Mouse (Mus musculus) mesoderm, embryonic 11.5 days (tissue): ENCODE measurements around the gene Fer.
A peak's percentile ranks its signal among the peaks of the same experiment; 100 is the strongest.

Experiments
- DNase-seq: peaks from one replicate; pipeline ENCODE4 v3.0.0-alpha.2; 2012; ENCODE audit warnings: low read depth, low spot score

Fer gene

DNA sequence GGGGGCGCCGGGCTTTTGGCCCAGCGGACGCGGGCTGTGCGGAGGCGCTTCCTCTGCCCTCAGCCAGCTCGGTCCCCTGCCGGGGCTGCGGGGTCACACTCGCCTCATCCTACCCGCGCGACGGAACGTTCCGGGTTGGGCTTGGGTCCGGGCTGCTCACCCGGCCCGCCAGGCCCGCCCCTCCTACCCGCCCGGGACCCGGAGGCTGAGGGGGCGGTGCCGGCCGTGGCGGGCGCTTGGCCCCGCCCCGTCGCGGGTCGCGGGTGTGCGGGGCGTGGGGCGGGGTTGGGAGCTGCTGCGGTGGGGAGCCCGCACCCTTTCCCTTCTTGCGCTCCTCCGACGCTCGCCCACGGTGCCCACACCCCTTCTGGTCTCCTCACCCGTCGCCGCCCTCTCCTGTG is 1.3 kb downstream of the Fer start:
- peak; percentile 52 for DNase-seq

DNA sequence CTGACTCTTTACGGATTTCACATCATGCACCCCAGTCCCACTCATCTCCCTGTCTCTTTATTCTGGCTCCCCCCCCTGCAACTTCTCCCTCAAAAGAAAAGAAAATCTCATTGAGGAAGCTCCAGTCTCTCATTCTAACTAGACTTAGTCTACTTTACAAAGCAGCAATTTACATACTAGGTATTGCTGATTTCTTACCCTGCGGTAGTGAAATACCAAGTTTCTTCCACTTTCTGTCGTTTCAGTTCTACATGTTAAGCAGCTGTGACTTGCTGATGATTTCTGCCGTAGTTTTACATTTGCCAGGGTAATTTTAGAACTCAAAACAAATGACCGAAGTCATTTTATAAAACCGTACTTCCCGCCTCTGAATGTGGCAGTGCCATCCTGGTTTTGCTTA is 8.9 kb downstream of the Fer start:
- no peak for DNase-seq

- peak; percentile 30 for DNase-seq
Measured at GRCm38 (mm10) chr17:63878889-63879288, 16.0 kb downstream of the Fer start.

- DNase-seq, result no peak
Measured at GRCm38 (mm10) chr17:63880009-63880408, 17.1 kb downstream of the Fer start.

DNA sequence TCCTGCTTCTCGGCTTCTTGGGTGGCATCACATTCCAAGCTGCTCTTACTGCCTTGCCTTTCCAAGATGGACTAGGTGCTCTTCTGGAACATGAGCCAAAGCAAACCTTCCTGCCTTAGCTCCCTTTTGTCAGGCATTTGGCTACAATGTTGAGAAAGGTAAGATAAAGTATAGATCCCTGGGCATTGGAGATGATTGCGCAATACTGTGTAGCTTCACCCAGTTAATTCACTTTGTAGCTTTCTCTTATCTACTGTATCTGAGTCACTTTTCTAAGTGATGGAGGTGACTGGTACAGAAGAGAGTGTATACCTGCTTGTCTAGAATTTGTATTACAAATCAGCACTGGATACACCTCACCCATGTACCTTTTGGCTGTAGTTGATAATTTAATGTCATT is 24.1 kb downstream of the Fer start:
- DNase-seq, result no peak

- no peak for DNase-seq
Measured at GRCm38 (mm10) chr17:63890611-63891010, 27.7 kb downstream of the Fer start.

- no peak for DNase-seq
Measured at GRCm38 (mm10) chr17:63895829-63896228, 33.0 kb downstream of the Fer start.

- no peak for DNase-seq
Measured at GRCm38 (mm10) chr17:63897050-63897449, 34.2 kb downstream of the Fer start.

- DNase-seq, result no peak
Measured at GRCm38 (mm10) chr17:63909297-63909696, 46.4 kb downstream of the Fer start.

GRCm38 (mm10) chr17:63921601-63922203 is 58.8 kb downstream of the Fer start:
- no peak for DNase-seq

DNA sequence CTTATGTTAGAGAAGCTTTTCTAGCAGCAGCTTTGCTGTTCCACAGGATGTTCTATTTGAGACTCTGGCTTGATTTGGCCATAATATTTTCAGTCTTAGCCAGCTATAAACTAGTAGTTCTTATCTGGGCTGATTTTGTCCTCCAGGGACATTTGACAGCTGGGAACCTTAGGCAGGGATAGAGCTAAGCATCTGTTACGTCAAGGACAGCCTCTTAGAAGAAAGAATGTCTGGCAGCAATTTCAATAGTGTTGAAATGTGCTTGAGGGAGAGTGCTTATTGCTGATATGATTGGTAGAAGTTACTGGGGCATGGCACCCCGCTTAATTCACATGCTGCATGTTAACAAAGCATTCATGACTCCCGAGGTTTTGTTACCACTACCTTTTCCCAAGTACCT is 62.7 kb downstream of the Fer start:
- DNase-seq, result no peak

DNA sequence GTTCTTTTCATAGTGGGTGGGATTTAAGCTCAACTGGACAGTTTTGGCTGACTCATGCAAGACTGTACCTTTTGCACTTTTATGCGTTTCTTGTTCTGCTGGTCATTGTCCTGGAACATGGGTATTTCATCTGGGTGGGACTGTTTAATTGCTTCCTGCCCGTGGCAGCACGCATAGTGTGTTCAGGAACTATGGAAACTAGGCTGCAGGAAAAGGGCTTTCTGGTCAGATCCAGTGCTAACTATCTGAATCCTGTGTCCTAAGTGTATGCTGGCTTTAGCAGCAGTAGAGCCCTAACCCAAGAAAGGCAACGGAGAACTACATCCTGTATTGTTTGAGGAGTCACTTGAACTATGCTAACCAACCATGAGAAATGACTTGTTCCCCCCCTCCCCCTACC is 67.8 kb downstream of the Fer start:
- no peak for DNase-seq

DNA sequence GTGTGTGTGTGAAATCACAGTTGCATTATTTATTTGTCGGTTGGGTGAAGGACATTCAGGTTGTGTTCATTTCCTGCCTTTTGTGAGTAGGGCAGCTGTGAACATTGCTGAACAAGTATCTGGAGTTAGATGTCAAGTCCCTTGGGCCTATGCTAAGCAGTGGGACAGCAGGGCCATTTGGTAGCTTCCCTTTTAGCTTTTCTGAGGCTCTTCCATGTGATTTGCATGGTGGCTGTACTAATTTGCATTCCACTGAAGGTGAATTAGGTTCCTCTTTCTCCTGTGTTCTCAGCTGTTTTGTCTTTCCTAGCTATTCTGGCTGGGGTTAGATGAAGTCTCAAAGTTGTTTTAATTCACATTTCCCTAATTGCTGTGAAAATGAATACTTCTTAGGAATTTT is 68.7 kb downstream of the Fer start:
- peak; percentile 10 for DNase-seq

- no peak for DNase-seq
Measured at GRCm38 (mm10) chr17:63935408-63935807, 72.5 kb downstream of the Fer start.

- DNase-seq, result no peak
Measured at GRCm38 (mm10) chr17:63937886-63938285, 75.0 kb downstream of the Fer start.

- no peak for DNase-seq
Measured at GRCm38 (mm10) chr17:63946772-63947171, 83.9 kb downstream of the Fer start.

DNA sequence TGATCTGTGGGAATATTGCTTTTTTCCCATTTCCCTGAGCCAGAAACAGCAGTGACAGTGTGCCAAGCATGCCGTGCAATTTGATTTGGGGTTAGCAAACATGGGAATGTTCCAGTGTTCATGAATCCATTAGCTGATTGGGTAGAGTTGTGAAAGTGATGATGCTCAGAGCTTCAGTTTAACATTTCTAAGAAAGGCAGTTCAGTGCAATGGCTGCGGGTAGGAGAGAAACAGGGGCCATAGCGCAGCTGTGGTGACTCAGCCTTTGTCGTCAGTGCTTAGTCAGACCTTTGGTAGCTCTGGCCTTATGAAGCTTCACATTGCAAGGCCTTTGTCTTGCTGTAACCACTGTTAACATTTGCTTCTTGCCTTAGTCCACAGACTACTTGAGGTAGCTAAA is 85.9 kb downstream of the Fer start:
- DNase-seq, result no peak

GRCm38 (mm10) chr17:63951436-63951835 is 88.6 kb downstream of the Fer start:
- DNase-seq, result no peak

DNA sequence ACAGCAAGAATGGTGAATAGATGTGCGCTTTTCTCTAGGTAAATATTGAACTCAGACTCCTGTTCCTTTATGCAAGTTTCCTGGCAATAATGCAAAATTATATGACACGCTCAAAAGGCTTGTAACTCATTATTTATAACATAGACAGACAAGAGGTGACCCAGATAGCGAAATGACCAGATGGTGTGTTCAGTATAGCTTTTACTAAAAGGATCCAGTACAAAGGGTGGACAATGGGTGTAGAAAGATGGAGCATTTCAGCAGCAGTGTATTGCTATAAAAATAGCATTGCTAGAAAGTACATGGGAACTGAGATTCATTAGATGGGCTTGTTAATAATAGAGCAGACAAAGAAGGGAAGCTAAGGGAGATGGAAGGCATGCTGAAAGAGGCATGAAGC is 104.2 kb downstream of the Fer start:
- no peak for DNase-seq

- DNase-seq, result no peak
Measured at GRCm38 (mm10) chr17:63969448-63969847, 106.6 kb downstream of the Fer start.

DNA sequence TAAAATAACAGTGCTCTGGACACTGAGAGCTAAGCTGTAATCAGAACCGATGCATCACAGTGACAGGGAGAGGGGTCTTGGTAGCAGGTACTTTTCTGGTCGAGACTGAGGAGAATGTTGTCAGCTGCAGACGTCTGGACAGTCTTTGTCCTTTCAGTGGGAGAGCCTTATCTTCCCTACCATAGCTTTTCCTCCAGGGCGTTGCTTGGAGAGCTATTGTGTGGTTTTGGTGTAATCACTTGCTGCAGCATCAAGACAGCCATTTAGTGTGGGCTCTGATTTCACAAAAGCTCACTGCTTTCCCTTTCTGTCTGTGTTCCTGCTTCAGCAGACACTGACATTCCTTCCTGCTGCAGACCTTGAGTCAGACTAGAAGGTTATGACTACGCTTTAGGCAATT is 107.4 kb downstream of the Fer start:
- DNase-seq, result no peak

DNA sequence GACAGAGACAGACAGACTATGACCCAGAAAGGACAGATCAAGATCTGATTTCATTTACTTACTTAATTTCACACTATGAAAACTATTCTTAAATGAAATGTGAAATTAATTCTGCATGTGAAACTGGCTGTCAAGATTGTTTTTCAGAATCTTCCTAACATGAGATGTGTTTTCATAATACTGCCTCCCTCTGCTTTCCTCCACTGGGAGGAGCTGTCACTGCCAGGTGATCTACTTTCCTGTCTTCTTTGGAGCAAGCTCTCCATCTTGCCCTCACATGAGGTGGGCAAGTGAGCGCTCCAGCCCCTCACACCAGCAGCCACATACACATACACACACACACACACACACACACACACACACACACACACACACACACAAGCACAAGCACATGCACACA is 108.1 kb downstream of the Fer start:
- no peak for DNase-seq

DNA sequence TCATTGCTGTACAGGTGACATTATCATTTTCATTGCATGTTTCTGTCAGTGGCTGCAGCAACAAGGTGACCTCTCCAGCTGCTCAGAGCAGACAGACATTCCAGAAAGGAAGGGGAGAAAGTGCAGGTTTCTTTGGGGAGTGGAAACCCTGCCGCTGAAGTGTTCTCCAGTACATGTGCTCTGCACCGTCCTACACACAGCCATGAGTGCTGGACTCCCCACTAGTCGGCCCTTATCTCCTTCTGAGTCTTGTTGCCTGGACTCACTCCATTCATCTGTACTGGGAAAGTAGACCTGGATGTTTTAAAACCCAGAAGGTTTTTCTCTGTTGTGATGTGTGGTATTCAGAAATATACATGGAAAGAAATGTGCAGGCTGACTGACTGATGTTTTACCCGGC is 109.3 kb downstream of the Fer start:
- DNase-seq, result no peak

GRCm38 (mm10) chr17:63973806-63974205 is 110.9 kb downstream of the Fer start:
- DNase-seq, result no peak
